Mouse (Mus musculus): ENCODE data around the gene Capn5.

- TF ChIP-seq POLR2A (IDR thresholded peaks at IDR 0.05; ENCODE audit: low read depth, low read length) (no peak), CTCF (IDR thresholded peaks at IDR 0.05; ENCODE audit: extremely low read depth, insufficient read length, insufficient replicate concordance, low read depth, low read length) (peak; percentile 93; the same call in 1 of the 2 replicates)
Observed at GRCm38 (mm10) chr7:98120325-98120724, 57.7 kb downstream of the Capn5 start.

Measured in small intestine, adult 2 months (tissue).